ENCODE assay signal across 14 mouse cellular contexts in the genomic region with DNA sequence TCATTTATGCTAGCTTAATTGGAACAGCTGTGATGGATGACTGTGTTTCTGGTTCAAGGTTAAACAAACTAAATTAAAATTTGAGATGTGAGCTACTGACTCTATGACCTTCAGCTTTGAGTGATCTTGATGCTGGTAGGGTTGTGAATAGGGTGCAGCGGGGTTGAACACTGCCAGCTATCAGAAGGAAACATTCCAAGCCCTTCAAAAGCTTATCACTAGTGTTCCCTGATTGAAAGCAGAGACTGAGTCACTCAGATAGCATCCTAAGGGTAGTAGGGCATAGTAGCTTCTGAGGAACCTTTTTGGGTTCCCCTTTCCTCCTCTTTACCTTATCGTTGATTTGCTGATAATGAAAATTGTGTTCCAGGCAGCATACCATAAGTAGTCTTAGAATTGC.
"Had no signal": no experiment of that assay in that cellular context is flagged by ENCODE, and none has a peak within 500 bp of the region (broad histone marks: within the 10 kb centered on the region; RNA-seq: fewer than 3 reads in every experiment).

No protein-coding gene starts in this region.

- H3K9me3 ChIP-seq: limb, embryonic 12.5 days; liver, embryonic 13.5 days; lung, embryonic 15.5 days; midbrain, embryonic 13.5 days; stomach, embryonic 15.5 days had no signal

- H3K27ac ChIP-seq: left cerebral cortex, adult 2 months; limb, embryonic 12.5 days; liver, embryonic 13.5 days; lung, embryonic 15.5 days; macrophage; midbrain, embryonic 13.5 days; stomach, embryonic 15.5 days had no signal

- H3K4me1 ChIP-seq: limb, embryonic 12.5 days; liver, embryonic 13.5 days; lung, embryonic 15.5 days; midbrain, embryonic 13.5 days; stomach, embryonic 15.5 days had no signal

- H3K36me3 ChIP-seq: limb, embryonic 12.5 days; liver, embryonic 13.5 days; lung, embryonic 15.5 days; midbrain, embryonic 13.5 days; stomach, embryonic 15.5 days had no signal

- ATAC-seq: liver, postnatal 0 days; midbrain, embryonic 13.5 days had no signal

- H3K27me3 ChIP-seq: limb, embryonic 12.5 days; liver, embryonic 13.5 days; lung, embryonic 15.5 days; midbrain, embryonic 13.5 days; stomach, embryonic 15.5 days had no signal

- DNase-seq: kidney, postnatal 14 days; liver; liver, embryonic 13.5 days; liver, postnatal 0 days; lung, postnatal 14 days; right cerebral cortex, postnatal 14 days; thymus, adult 2 months; thymus, postnatal 25 days had no signal

- H3K9ac ChIP-seq: limb, embryonic 12.5 days; liver, embryonic 13.5 days; liver, postnatal 0 days; lung, embryonic 15.5 days; midbrain, embryonic 13.5 days; stomach, embryonic 15.5 days had no signal

- H3K4me2 ChIP-seq: limb, embryonic 12.5 days; liver, embryonic 13.5 days; lung, embryonic 15.5 days; midbrain, embryonic 13.5 days; stomach, embryonic 15.5 days had no signal

- H3K4me3 ChIP-seq: left cerebral cortex, adult 2 months; limb, embryonic 12.5 days; liver, embryonic 13.5 days; lung, embryonic 15.5 days; midbrain, embryonic 13.5 days; stomach, embryonic 15.5 days had no signal
